Comparison of ENCODE assay signal across 7 mouse cellular contexts in genomic region chr5:148632516-148633170, GRCm38 (mm10).
DNase-seq lines count a peak whose midpoint lies in the region; ATAC-seq and TF ChIP-seq lines count a peak whose summit lies in the region.

No protein-coding gene starts in this region.

- no peak overlapping the region for H3K4me3 ChIP-seq in kidney, adult 2 months (ENCODE audit: insufficient read depth, low read depth, low read length)
- H3K4me3 ChIP-seq in forebrain, embryonic 12.5 days (replicated peaks) = no peak overlapping the region
- no peak overlapping the region for H3K4me3 ChIP-seq in heart, embryonic 14.5 days (ENCODE audit: control insufficient read depth in 1 of 2, insufficient read depth in 1 of 2, low read depth in 1 of 2, low read length in 2 of 2)

- WGBS in kidney, adult 2 months = 42% methylated on average over 11 of the region's 11 CpGs
- WGBS in forebrain, embryonic 12.5 days = 69% methylated on average over 11 of the region's 11 CpGs
- 17% methylated on average over 11 of the region's 11 CpGs for WGBS in heart, embryonic 14.5 days

- peak; percentile 54 for DNase-seq in kidney, adult 2 months
- DNase-seq in kidney, postnatal 10 days = no peak
- peak; percentile 25 for DNase-seq in lung, postnatal 14 days
- no peak for DNase-seq in cerebellum, postnatal 25 days

- H3K4me1 ChIP-seq in kidney, adult 2 months (ENCODE audit: control insufficient read depth, insufficient read depth, low read length) = no peaks in the 10 kb centered on the region
- H3K4me1 ChIP-seq in forebrain, embryonic 12.5 days = peaks cover 29% of the 10 kb centered on the region
- peaks cover 22 to 36% of the 10 kb centered on the region in 2 experiments for H3K4me1 ChIP-seq in heart, embryonic 14.5 days (ENCODE audit: control insufficient read depth in 2 of 2, insufficient read depth in 2 of 2, low read length in 2 of 2)

- no peaks in the 10 kb centered on the region for H3K9me3 ChIP-seq in forebrain, embryonic 12.5 days
- no peaks in the 10 kb centered on the region for H3K9me3 ChIP-seq in heart, embryonic 14.5 days (ENCODE audit: control insufficient read depth, low read length)

- H3K27ac ChIP-seq in kidney, adult 2 months (ENCODE audit: insufficient read depth, low read depth, low read length) = no peak overlapping the region; the same call in 1 of the 2 replicates
- 0 out of 2 replicates have a peak overlapping the region, but pooled peaks have one; percentile 13 for H3K27ac ChIP-seq in forebrain, embryonic 12.5 days
- peak overlapping the region; percentile 47 to 62 for H3K27ac ChIP-seq in heart, embryonic 14.5 days (replicated peaks in 1 of 2; ENCODE audit: control insufficient read depth in 1 of 2, insufficient read depth in 1 of 2, low read depth in 2 of 2, low read length in 2 of 2)

- H3K4me2 ChIP-seq in forebrain, embryonic 12.5 days = no peak overlapping the region
- peak overlapping the region; percentile 30 for H3K4me2 ChIP-seq in heart, embryonic 14.5 days (ENCODE audit: low read length)

- H3K36me3 ChIP-seq in kidney, adult 2 months (ENCODE audit: control insufficient read depth, insufficient read depth, low read length) = no peaks in the 10 kb centered on the region
- H3K36me3 ChIP-seq in forebrain, embryonic 12.5 days (replicated peaks) = no peaks in the 10 kb centered on the region
- no peaks in the 10 kb centered on the region for H3K36me3 ChIP-seq in heart, embryonic 14.5 days (ENCODE audit: control insufficient read depth, insufficient read depth, low read length)

- no peak for TF ChIP-seq POLR2A in kidney, adult 2 months (IDR thresholded peaks at IDR 0.05; ENCODE audit: low read depth, low read length)

- H3K27me3 ChIP-seq in kidney, adult 2 months (replicated peaks; ENCODE audit: control insufficient read depth, insufficient read depth, low read length) = no peaks in the 10 kb centered on the region
- H3K27me3 ChIP-seq in forebrain, embryonic 12.5 days = no peaks in the 10 kb centered on the region
- H3K27me3 ChIP-seq in heart, embryonic 14.5 days (ENCODE audit: control insufficient read depth, insufficient read depth, low read length) = no peaks in the 10 kb centered on the region

- no peak for ATAC-seq in forebrain, embryonic 12.5 days (ENCODE audit: low FRiP score)
- ATAC-seq in heart, embryonic 14.5 days (ENCODE audit: insufficient number of reproducible peaks, insufficient read depth, low FRiP score, low read depth) = peak; percentile 62
- no peak for ATAC-seq in megakaryocyte-erythroid progenitor cell, adult 5-6 weeks (replicated peaks; ENCODE audit: low FRiP score, low TSS enrichment, poor library complexity, severe bottlenecking)

- no peak for TF ChIP-seq CTCF in kidney, adult 2 months (conservative IDR thresholded peaks at IDR 0.05; ENCODE audit: insufficient read depth, insufficient read length, low read depth, low read length)

- H3K9ac ChIP-seq in forebrain, embryonic 12.5 days = no peak overlapping the region
- peak overlapping the region; percentile 17; the same call in 1 of the 2 replicates for H3K9ac ChIP-seq in heart, embryonic 14.5 days (ENCODE audit: low read length)

Comparison
In these comparisons a context has a peak if more than half of its experiments do, and no peak if none do; other contexts are left out.
1. DNase-seq: peak in kidney, adult 2 months (single experiment) and lung, postnatal 14 days (single experiment); none in kidney, postnatal 10 days (single experiment) and cerebellum, postnatal 25 days (0 of 2).